Mouse (Mus musculus) gastrocnemius, adult 2 months (tissue): ENCODE measurements around the gene Gm49333. TPM values are rescaled to one million over a fixed set of nuclear protein-coding genes. Genes with fewer than 3 reads are reported as not detected.
"Not testable (repeated sequence)": the region's sequence is repeated elsewhere in the genome, so short reads cannot be mapped to it uniquely, and the experiment has no call there.

Experiments
- DNase-seq: peaks from one replicate; pipeline ENCODE4 v3.0.0; 2022
- H3K27ac ChIP-seq: fragments of 200-600 bp; 2 replicates; pipeline ENCODE4 v1.8.1; 2022; ENCODE audit warnings: mild to moderate bottlenecking
- H3K4me3 ChIP-seq: fragments of 200-600 bp; 2 replicates; pipeline ENCODE4 v1.8.1; 2022; ENCODE audit warnings: mild to moderate bottlenecking, moderate library complexity
- CTCF ChIP-seq: fragments of 200-600 bp; IDR thresholded peaks from 2 replicates; pipeline ENCODE4 v1.8.1; 2022; ENCODE audit warnings: antibody characterized with exemption, mild to moderate bottlenecking, moderate library complexity
- intact Hi-C: fragments of 180-260 bp; cut with DNase I; formaldehyde crosslinking; loops from one replicate; pipeline ENCODE4 v1.15.1; 2025
- total RNA-seq, 2 experiments: library from RNA; stranded (reverse); gene quantifications; 2 replicates each; pipeline ENCODE4 v1.2.3; 2021

The Gm49333 gene
- total RNA-seq, 2 experiments from 2014 or later, result not detected

DNA sequence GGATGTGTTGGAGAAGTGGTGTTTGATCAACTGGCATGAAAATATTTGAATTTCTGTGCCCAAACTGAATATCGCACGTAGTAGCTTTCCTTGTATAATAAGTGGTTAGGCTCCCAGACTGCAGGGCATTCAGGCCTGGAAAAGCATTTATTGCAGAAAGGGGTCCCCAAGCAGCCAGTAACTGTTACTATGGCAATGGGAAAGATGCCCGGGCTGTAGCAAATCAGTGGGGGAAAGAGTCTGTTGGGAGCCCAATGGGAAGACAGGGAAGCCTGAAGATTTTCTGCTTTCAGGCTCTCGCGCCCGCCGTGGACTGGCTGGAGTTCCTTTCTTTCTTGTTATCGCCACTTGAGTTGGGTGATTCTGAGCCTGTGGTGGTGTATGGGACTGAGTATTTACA lies 27.0 kb downstream of the Gm49333 start:
- intact Hi-C loops, result no loop called here
- TF ChIP-seq CTCF, result no peak

DNA sequence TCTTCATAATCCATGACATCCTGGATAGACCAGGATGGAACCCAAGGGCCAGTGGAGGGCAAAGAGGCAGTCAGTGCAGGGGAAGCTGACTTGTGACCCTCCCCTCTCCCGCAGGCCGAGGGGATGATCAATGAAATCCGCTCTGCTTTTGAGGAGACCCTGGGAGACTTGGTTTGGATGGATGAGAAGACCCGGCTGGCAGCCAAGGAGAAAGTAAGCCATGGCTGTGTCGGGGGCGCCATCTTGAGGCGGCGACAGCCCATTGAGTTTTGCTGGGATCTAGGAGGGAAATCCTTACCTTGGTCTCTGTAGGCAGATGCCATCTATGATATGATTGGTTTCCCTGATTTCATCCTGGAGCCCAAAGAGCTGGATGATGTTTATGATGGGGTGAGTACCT lies 30.8 kb downstream of the Gm49333 start:
- H3K4me3 ChIP-seq, result no peak overlapping the region
- peak; percentile 94 for TF ChIP-seq CTCF
- DNase-seq, result peak; percentile 82
- no peak overlapping the region for H3K27ac ChIP-seq
- intact Hi-C loops, result loop anchor here (1.0 to 5.0 kb wide), 2 partner anchors 95 to 146 kb away; partner anchors contain the start of gene Abcf3

More for the DNA sequence above, 27.0 kb downstream of the Gm49333 start:
- no peak for DNase-seq
- no peak overlapping the region for H3K4me3 ChIP-seq
- no peak overlapping the region for H3K27ac ChIP-seq

DNA sequence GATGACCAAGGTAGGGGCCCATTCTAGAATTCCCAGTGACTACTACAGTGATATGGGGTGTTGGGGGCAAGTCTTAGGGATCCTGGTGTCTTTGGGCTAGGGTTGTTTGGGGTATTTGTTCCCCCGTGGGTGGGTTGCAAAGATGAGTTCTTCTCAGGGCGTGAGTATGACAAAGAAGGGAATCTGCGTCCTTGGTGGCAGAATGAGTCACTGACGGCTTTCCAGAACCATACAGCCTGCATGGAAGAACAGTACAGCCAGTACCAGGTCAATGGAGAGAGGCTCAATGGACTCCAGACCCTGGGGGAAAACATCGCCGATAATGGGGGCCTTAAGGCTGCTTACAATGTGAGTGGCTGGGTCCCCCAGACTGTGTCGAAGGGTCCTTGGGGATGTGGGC lies 32.5 kb downstream of the Gm49333 start:
- intact Hi-C loops, result loop anchor here (5.0 kb wide), 1 partner anchor 97 kb away; the partner anchor contains the start of gene Abcf3
- H3K4me3 ChIP-seq, result no peak overlapping the region
- no peak overlapping the region for H3K27ac ChIP-seq
- TF ChIP-seq CTCF, result no peak
- no peak for DNase-seq

DNA sequence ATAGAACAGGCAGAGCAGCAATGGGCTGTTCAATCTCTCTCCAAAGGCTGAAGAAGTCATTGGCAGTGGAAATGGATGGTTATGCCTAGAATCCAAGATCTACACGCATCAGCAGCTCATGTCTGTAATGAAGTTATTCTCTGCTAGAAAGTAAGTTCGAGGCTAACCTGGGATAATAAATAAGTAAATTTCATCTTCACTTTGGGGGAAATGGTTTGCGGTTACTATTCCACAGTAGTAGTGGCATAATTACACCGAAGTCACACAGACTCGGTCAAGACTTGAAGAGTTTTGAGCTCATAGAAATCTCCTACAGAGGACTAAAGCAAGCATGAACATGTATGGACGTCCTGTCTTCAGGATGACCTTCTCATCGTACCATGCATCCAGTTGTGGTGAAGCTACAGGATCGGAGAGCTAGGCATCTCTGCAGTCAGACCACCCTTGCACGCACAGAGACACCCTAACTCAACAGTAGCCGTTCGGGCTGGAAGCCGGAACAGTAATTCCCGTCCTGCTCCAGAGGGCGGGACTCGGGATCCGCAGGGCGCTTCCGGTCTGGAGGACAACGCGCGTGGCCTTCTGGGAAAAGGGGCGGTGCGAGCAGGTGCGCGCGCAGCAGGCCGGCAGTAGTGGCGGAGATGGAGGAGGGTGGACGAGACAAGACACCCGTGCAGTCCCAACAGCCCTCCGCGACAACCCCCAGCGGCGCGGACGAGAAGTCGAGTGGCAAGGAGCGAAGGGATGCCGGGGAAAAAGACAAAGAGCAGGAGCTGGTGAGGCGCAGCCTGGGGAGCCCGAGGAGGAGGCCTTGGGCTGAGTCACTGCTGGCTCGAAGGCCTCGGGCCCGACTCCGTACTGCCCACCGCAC lies 39.9 kb downstream of the Gm49333 start, which contains the start of gene Psmd2:
TSS of gene Psmd2 (plus strand) at position 577 of the 871 bp plus-strand sequence.
- peak within 1 kb of the TSS; percentile 85 for H3K4me3 ChIP-seq
- intact Hi-C loops, result loop anchor here (2.0 to 5.0 kb wide), 2 partner anchors 41 to 134 kb away; partner anchors contain the start of genes Alg3, Dvl3, Eef1akmt4 and Gm49333
- peak within 1 kb of the TSS; percentile 90 for H3K27ac ChIP-seq
- DNase-seq, result peak; percentile 98
- TF ChIP-seq CTCF, result no peak; the same call in 1 of the 2 replicates

DNA sequence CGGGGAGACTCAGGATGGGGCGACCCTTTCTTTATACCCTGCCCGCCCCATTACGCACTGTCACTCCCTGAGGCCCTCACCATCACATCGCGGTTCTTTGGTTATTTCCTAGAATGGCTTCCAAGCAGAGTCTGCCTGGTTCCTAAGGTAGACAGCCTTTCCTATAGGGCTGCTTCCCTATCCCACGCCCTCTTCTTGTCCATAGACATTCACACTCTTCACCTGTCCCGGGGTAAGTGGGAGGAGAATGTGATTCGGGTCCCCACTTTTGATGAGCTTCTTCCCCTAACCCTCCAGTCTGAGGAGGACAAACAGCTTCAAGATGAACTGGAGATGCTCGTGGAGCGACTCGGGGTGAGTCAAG lies 40.5 kb downstream of the Gm49333 start:
- intact Hi-C loops, result loop anchor here (2.0 to 5.0 kb wide), 3 partner anchors 21 to 135 kb away; partner anchors contain the start of genes Alg3, Dvl3, Eef1akmt4 and Gm49333

DNA sequence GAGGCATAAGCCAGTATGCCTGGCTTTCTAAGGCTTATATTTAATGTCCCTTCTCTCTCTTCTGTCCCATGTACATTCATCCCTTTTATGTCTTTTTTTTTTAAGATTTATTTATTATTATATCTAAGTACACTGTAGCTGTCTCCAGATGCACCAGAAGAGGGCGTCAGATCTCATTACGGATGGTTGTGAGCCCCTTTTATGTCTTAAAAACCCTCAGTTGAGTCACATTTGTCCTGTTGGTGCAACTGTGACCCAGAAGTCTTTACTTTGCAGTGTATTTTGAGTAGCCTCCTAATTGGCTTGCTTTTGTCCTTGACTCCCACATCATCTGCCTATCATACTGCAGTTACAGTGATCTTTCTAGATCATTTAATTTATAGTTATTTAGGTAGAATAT lies 41.9 kb downstream of the Gm49333 start:
- intact Hi-C loops, result loop anchor here (2.0 to 5.0 kb wide), 2 partner anchors 19 to 136 kb away; partner anchors contain the start of gene Dvl3
- no peak overlapping the region for H3K27ac ChIP-seq
- peak overlapping the region; percentile 85; the same call in 1 of the 2 replicates for H3K4me3 ChIP-seq
- no peak for DNase-seq
- peak; percentile 31; the same call in 1 of the 2 replicates for TF ChIP-seq CTCF

More for the DNA sequence above, 40.5 kb downstream of the Gm49333 start:
- peak overlapping the region; percentile 85 for H3K4me3 ChIP-seq
- no peak for TF ChIP-seq CTCF
- peak overlapping the region; percentile 90 for H3K27ac ChIP-seq
- DNase-seq, result no peak

DNA sequence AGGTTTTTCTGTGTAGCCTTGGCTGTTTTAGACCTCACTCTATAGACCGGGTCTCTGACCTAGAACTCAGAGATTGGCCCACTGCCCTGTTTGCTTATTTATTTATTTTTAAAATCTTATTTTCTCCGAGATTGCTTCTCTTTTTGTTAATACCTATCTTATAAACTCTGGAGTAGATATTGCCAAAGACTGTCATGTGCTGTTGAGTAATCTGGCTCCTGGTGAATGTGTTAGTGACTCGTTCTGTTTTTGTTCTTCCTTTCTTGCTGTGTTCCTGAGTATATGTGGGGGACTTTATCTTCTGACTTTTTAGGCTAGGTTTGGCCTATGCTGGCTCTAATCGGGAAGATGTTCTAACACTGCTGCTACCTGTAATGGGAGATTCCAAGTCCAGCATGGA lies 46.3 kb downstream of the Gm49333 start:
- no peak for DNase-seq
- TF ChIP-seq CTCF, result no peak
- Histone ChIP-seq H3K27ac (no peak overlapping the region), H3K4me3 (no peak overlapping the region)
- intact Hi-C loops, result no loop called here

DNA sequence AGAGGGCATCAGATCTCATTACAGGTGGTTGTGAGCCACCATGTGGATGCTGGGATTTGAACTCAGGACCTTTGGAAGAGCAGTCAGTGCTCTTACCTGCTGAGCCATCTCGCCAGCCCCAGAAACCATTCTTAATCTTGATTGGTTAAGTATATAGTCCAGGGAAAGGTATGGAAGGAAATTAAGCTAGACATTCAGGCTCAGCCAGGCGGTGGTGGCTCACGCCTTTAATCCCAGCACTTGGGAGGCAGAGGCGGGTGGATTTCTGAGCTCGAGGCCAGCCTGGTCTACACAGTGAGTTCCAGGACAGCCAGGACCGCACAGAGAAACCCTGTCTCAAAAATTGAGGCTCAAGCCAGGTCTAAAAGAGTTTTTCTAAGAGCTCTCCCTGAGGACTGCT lies 56.6 kb downstream of the Gm49333 start, which contains the start of gene Eif4g1:
TSS of gene Eif4g1 (plus strand) at position 301 of the 400 bp plus-strand sequence.
- intact Hi-C loops, DNase-seq, H3K27ac ChIP-seq, H3K4me3 ChIP-seq: not testable (repeated sequence)

DNA sequence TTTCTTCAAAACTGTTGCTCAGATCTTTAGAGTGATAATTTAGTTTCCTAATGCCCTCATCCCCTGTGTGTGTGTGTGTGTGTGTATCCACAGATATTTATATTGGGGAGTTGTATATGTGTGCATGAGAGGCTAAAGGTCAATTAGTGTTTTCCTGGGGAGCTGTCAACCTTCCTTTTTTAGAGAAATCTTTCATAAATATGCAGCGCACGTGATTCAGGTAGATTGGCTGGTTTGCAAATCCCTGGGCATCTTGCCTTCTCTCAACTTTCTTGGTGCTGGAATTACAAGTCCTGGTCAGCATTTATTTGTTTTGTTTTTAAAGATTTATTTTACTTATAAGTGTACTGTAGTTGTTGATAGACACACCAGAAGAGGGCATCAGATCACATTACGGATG lies 58.9 kb downstream of the Gm49333 start:
- Histone ChIP-seq H3K27ac (no peak overlapping the region), H3K4me3 (no peak overlapping the region)
- intact Hi-C loops, result no loop called here
- no peak for DNase-seq
- no peak for TF ChIP-seq CTCF

DNA sequence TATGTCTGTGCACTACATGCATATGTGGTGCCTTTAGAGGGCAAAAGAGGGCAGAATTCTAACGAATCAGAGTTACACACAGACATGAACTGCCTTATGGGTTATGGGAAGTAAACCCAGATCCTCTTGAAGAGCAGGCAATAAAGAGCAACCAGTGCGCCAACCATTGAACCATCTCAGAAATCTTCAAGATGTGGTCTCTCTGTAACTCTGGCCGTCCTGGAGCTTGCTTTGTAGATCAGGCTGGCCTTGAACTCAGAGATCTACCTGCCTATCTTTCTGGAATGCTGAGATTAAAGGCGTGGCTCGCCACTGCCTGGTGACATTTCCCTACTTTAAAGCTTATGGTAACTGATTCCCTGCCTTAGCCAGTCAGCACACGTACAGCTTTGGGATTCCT lies 60.5 kb downstream of the Gm49333 start:
- Histone ChIP-seq H3K27ac (peak overlapping the region; percentile 94), H3K4me3 (peak overlapping the region; percentile 94)
- no peak for DNase-seq
- TF ChIP-seq CTCF, result no peak
- intact Hi-C loops, result loop anchor here (2.0 kb wide), 1 partner anchor 19 kb away; no protein-coding TSS in a partner anchor

DNA sequence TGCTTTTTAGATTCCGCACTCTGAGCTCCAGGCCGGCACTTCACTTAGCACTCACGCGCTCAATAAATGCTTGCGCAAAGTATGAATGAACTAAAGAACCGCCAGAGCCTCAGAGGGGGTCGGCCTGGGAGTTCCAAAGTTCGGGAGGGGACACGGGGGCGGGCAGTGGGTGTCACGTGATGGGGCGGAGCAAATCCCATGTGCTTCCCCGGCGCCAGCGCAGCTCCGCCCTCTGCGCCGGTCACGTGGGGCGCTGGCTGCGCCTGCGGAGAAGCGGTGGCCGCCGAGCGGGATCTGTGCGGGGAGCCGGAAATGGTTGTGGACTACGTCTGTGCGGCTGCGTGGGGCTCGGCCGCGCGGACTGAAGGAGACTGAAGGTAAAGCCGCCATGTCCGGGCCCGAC lies 61.1 kb downstream of the Gm49333 start:
- Histone ChIP-seq H3K4me3 (peak overlapping the region; percentile 94), H3K27ac (peak overlapping the region; percentile 94)
- intact Hi-C loops, result loop anchor here (2.0 kb wide), 1 partner anchor 20 kb away; no protein-coding TSS in a partner anchor
- TF ChIP-seq CTCF, result no peak
- DNase-seq, result peak; percentile 98

DNA sequence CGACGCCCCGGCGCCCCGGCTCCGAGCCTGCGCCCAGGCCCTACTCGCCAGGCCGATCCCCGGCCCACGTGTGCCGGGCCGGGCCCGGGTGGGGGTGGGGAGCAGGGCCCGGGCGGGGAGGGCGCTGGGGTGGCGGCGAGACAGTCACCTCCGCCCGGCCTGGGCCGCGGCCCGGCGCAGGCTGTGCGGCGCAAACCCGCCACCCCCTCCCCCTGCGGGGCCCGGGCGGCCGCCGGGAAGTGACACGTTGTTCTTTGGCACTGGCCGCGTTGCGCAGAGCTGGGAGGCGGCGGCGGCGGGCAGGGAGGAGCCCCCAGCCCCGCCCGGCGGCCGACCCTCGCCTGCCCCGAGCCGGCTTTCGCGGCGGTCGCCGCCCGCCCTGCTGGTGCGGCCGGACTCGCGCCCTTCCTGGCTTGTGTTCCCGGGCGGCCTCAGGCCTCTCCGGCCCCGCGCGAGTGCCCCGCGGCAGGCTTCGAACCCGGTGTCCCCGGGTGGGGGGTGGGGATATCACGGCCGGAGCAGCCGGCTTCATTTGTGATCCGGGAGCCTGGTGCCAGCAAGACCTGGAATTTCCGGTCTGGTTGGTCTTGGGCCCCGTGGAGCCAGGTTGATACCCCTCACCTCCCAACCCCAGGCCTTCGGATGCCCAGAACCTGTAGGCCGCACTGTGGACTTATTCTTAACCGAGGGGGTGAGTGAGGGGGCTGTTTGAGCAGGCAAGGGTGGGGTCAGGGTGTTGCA lies 61.7 kb downstream of the Gm49333 start:
- intact Hi-C loops, result loop anchor here (2.0 kb wide), 1 partner anchor 20 kb away; no protein-coding TSS in a partner anchor
- peak overlapping the region; percentile 94 for H3K4me3 ChIP-seq
- no peak for TF ChIP-seq CTCF
- H3K27ac ChIP-seq, result peak overlapping the region; percentile 94
- DNase-seq, result peak; percentile 87
